Mouse (Mus musculus) erythroblast, embryonic 14.5 days (primary cell): Measurements from ENCODE around the gene Itga9. TPM values are rescaled to one million over a fixed set of nuclear protein-coding genes. Genes with fewer than 3 reads are reported as not detected.

ENCODE experiments used
- H3K27me3 ChIP-seq: 2 replicates; pipeline ENCODE4 v1.6.1; 2012; ENCODE audit warnings: inconsistent platforms; ENCODE audit not compliant: control insufficient read depth
- H3K36me3 ChIP-seq: 2 replicates; pipeline ENCODE4 v1.6.1; 2012; ENCODE audit warnings: mild to moderate bottlenecking, inconsistent platforms; ENCODE audit not compliant: control insufficient read depth
- H3K4me1 ChIP-seq: 2 replicates; pipeline ENCODE4 v1.6.1; 2012; ENCODE audit warnings: inconsistent platforms; ENCODE audit not compliant: control insufficient read depth
- H3K4me3 ChIP-seq: replicated peaks from 2 replicates; pipeline ENCODE3; 2012; ENCODE audit warnings: moderate library complexity, mild to moderate bottlenecking, inconsistent platforms
- H3K9me3 ChIP-seq: 2 replicates; pipeline ENCODE4 v1.6.1; 2012; ENCODE audit warnings: low read length, inconsistent platforms, mixed read lengths; ENCODE audit not compliant: control insufficient read depth
- GATA1 ChIP-seq: IDR thresholded peaks from 2 replicates; pipeline ENCODE4 v1.6.1; 2012; ENCODE audit warnings: low read length, inconsistent platforms, mixed read lengths
- TAL1 ChIP-seq: IDR thresholded peaks from 3 replicates; pipeline ENCODE4 v1.6.1; 2012; ENCODE audit warnings: low read length, inconsistent platforms, mixed read lengths
- polyA plus RNA-seq: library from polyadenylated mRNA; stranded (reverse); fragments of >175 nt; gene quantifications from 2 replicates; pipeline ENCODE4 v1.2.3, GENCODE M21; 2012

The Itga9 gene
- polyA plus RNA-seq, 1 experiment = under 0.01 TPM

DNA sequence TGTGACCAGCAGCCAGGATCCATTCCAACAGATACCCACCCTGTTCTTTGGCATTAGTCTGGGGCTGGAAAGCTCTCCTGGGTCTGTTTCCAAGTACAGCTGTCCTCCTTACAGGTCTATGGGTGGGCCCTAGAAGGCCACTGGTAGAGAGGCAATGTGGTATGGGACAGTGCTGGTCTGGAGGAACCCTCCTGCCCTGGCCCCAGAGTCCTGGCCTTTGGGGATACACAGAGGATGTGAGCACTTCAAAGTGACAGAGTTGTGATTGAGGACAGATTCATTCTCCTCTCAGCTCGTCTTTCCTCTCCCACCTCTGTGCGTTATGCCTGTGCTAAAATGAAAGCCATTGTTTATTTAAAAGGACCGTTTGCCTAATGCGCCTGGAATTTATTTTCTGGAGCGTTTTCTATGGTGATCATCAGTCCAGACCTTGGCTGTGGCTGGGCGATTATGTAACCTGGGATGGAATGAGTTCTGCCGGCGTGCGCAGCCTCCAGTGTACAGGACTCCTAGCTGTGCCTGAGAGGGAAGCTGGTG lies 131.2 kb downstream of the Itga9 start:
- no peak for TF ChIP-seq GATA1
- TF ChIP-seq TAL1 = no peak
- no peaks in the 10 kb centered on the region for H3K4me1 ChIP-seq
- no peaks in the 10 kb centered on the region for H3K27me3 ChIP-seq
- no peaks in the 10 kb centered on the region for H3K9me3 ChIP-seq
- no peaks in the 10 kb centered on the region for H3K36me3 ChIP-seq
- no peak overlapping the region for H3K4me3 ChIP-seq

DNA sequence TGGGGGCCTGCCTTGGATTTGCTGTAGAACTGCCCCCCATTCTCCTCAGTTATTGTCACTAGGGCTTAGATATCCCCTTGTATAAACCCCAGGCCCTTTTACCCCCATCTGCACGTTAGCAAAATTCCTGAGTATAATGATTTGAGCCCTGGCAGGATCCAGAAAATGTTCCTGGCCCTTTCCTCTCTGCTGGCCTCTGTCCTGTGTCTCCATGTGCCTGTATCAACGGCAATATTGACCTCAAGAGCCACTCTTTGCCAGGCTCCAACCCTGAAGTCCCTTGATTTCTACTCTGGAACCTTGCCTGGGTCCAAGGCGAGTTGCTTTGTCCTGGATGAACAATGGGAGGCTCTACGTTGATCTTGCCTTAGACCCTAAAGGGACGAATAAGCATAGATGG lies 131.8 kb downstream of the Itga9 start:
- no peaks in the 10 kb centered on the region for H3K36me3 ChIP-seq
- no peaks in the 10 kb centered on the region for H3K9me3 ChIP-seq
- H3K27me3 ChIP-seq = no peaks in the 10 kb centered on the region
- H3K4me1 ChIP-seq = no peaks in the 10 kb centered on the region
- TF ChIP-seq GATA1 = no peak
- no peak for TF ChIP-seq TAL1
- H3K4me3 ChIP-seq = no peak overlapping the region

DNA sequence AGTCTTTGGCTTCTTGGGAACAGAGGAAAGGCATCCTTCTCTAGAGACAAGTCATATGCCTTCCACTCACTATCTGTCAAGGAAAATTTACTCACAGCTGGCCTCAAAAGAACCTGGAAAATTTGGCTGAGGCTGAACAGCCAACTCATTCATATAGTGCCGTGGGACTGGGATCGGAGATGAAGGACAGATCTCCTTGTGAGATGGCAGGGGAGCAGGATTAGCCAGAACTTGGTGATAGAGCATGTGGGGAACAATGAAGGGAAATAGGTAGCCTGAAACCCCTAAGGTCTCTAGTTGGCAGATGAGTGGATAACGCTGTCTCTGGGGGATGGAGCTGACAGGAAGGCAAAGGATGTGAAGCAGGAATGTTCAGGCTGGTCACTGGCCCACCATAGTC lies 132.6 kb downstream of the Itga9 start:
- Histone ChIP-seq H3K9me3 (no peaks in the 10 kb centered on the region), H3K27me3 (no peaks in the 10 kb centered on the region), H3K36me3 (no peaks in the 10 kb centered on the region), H3K4me1 (no peaks in the 10 kb centered on the region), H3K4me3 (no peak overlapping the region)
- TF ChIP-seq GATA1 (no peak), TAL1 (no peak)

DNA sequence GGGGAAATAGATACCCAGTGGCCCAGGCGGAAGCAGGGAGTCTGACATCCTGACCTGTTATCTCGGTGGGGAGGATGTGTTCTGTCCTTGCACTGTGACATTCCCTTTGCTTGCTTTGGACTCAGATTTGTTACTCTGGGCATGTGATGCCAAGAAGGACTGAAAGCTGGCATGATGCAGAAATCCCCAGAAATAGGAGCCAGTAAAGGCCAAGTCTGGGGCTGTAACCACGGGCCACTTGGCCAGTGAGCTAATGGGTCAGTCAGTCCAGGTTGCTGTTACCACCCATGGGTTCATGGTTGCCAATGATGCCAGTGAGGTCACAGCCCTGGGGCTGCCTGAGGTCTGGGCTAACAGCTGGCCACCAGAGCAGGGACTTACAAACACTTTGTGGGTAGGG lies 133.2 kb downstream of the Itga9 start:
- no peaks in the 10 kb centered on the region for H3K36me3 ChIP-seq
- no peaks in the 10 kb centered on the region for H3K9me3 ChIP-seq
- no peaks in the 10 kb centered on the region for H3K4me1 ChIP-seq
- TF ChIP-seq TAL1 (no peak), GATA1 (no peak)
- no peaks in the 10 kb centered on the region for H3K27me3 ChIP-seq
- no peak overlapping the region for H3K4me3 ChIP-seq

DNA sequence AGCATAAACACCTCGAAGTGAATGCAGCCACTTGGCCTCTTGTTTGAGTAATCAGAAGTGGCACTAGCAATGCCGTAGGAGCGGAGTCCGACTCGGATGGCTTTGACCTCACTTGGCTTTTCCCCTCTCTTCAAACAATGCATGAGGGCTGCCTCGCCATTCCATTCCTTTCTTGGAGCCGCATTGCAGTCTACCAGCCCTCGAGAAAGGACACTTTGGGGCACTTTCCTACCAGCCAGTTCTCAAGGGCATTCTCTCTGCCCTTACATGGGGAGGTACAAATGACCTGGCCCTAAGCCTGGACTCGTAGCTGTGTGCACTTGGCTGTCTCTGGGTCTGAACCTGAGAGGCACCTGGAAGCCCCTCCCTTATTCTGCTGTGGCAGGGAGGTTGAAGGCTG lies 134.8 kb downstream of the Itga9 start:
- Histone ChIP-seq H3K4me3 (no peak overlapping the region), H3K4me1 (no peaks in the 10 kb centered on the region), H3K36me3 (no peaks in the 10 kb centered on the region), H3K9me3 (no peaks in the 10 kb centered on the region), H3K27me3 (no peaks in the 10 kb centered on the region)
- TF ChIP-seq TAL1 (no peak), GATA1 (no peak)

DNA sequence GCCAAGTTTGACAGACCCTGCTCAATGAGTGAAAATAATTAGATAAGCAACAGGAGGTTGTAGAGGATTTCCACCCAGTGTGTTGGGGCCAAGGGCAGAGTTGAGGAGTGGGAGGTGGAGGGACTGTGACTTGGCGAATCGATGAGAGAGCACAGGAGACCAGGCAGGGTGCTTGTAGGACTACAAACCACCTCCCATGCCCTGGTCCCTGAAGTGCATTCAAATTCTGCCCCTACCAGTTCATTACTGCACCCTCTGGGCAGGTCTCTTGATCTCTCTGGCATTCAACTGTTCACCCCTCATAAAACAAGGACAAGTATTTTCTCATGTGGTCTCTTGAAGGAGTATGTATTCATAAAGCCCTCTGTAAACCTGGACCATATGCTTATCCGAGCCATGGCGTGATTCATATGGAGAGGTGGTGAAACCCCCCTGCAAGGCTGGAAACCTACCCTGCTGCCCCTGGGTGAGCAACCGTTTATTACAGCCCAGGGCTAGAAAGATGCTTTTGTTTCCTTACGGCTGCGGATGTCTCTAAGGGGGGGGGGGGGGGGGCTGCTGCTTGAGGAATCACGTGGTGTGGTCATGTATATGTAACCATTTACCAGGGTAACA lies 143.0 kb downstream of the Itga9 start:
- no peaks in the 10 kb centered on the region for H3K4me1 ChIP-seq
- TF ChIP-seq GATA1 = no peak
- no peak for TF ChIP-seq TAL1
- H3K9me3 ChIP-seq = no peaks in the 10 kb centered on the region
- H3K4me3 ChIP-seq = no peak overlapping the region
- no peaks in the 10 kb centered on the region for H3K27me3 ChIP-seq
- H3K36me3 ChIP-seq = no peaks in the 10 kb centered on the region

DNA sequence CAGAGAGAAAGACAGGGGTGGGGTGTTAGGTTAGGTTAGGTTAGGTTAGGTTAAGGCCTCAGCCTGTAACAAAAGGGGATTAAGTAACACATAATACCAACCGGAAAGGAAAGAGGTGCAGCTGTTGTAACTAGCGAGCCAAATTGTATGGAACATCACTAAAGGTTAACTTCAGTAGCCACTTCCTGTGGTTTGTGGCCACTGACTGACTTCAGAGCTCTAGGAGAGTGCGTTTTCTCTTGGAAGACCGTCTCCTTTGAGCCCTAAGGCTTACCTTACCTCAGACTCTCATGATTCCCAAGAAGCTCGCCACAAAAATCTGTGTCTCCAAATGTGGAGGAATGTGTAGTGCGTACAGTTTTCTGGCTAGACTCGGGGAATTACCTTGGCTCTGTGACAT lies 144.3 kb downstream of the Itga9 start:
- H3K27me3 ChIP-seq = no peaks in the 10 kb centered on the region
- H3K4me3 ChIP-seq = no peak overlapping the region
- TF ChIP-seq GATA1 = no peak
- TF ChIP-seq TAL1 = no peak
- H3K36me3 ChIP-seq = no peaks in the 10 kb centered on the region
- no peaks in the 10 kb centered on the region for H3K9me3 ChIP-seq
- H3K4me1 ChIP-seq = no peaks in the 10 kb centered on the region

DNA sequence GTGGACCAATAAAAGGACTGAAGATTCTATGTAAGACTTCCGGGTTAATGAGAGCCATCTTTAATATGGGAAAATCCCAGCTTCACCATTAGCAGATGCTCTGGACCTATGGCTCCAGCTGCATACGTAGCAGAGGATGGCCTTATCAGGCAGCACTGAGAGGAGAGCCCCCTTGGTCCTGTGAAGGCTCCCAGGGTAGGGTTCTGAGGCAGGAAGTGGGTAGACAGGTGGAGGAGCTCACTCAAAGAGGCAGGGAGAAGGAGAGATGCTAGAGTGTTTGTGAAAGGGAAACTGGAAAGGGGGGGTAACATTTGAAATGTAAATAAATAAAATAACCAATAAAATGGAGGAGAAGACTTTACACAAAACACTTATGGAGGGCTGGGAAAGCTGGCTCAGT lies 145.9 kb downstream of the Itga9 start:
- H3K9me3 ChIP-seq = no peaks in the 10 kb centered on the region
- no peaks in the 10 kb centered on the region for H3K27me3 ChIP-seq
- no peak for TF ChIP-seq GATA1
- no peak for TF ChIP-seq TAL1
- no peaks in the 10 kb centered on the region for H3K36me3 ChIP-seq
- H3K4me1 ChIP-seq = no peaks in the 10 kb centered on the region
- H3K4me3 ChIP-seq = no peak overlapping the region

DNA sequence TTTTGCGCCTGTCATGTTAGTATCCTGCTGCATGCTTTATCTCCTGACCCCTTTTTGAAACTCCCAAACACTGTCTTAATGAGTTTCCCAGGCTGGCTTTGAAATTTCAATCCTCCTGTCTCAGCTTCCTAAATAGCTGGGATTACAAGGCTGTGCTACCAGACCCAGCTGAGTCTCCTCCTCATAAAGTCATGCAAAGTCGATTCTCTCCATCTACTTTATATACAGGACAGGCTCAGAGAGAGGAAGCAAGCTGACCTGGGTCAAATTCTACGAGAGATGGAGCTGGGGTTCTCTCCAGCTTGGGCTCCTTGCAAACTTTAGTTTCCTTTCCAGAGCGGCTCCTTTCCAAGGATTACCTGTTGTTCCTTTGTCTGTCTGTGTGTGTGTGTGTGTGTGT lies 153.0 kb downstream of the Itga9 start:
- Histone ChIP-seq H3K4me1 (no peaks in the 10 kb centered on the region), H3K9me3 (0 out of 2 replicates have a peak, but pooled peaks cover 2% of the 10 kb centered on the region), H3K4me3 (no peak overlapping the region), H3K36me3 (no peaks in the 10 kb centered on the region), H3K27me3 (no peaks in the 10 kb centered on the region)
- TF ChIP-seq TAL1 (no peak), GATA1 (no peak)
